Mouse (Mus musculus): ENCODE results near the gene Rasgef1b. TPM values are rescaled to one million over a fixed set of nuclear protein-coding genes. Genes with fewer than 3 reads are reported as not detected.

Rasgef1b gene
- 35.6 and 43.5 TPM in 2 replicates for polyA plus RNA-seq (2021; fragmentation: Nextera tagmentation)
- long read RNA-seq, experiment 1, transcript Rasgef1b-209 (14 exons, 2,987 nt), result major isoform, 106 of 259 reads
- long read RNA-seq, experiment 1, transcript Rasgef1b-201 (14 exons, 2,990 nt), result minor isoform, 65 of 259 reads
- long read RNA-seq, experiment 1, partial matches to known transcripts, result 22 of 259 reads
- long read RNA-seq, experiment 1, other reads (novel, unspliced or antisense), result 64 of 259 reads
- long read RNA-seq, experiment 2, transcript Rasgef1b-201 (14 exons, 2,990 nt), result minor isoform, 10 of 71 reads
- long read RNA-seq, experiment 2, transcript Rasgef1b-209 (14 exons, 2,987 nt), result major isoform, 13 of 71 reads
- long read RNA-seq, experiment 2, partial matches to known transcripts, result 13 of 71 reads
- long read RNA-seq, experiment 2, other reads (novel, unspliced or antisense), result 35 of 71 reads

DNA sequence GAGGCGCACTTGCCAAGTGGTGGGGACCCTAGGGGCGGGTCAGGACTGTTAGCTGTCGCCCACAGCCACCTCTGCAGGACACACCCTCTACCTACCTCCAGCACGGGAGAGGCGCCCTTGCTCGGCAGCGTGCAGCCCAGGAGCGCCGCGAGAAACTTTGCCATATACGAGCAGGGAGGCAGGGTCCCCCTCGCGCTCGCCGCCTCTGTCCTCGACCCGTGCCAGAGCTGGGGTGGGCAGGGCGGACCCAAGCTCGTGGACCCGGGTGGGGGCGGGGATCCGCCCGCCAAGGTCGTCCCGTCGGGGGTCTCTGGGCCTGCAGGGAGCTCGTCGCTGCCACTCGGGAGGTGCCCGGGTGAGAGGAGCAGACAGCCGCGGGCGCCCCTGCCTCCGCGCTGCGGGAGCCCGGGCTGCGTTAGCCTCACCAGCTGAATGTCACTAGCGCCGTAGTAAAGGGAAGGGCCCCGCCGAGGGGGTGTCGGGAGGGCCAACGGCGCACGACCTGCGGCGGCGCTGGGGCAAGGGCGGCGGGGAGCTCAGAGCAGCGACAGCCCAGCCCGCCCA lies at the start of gene Rasgef1b:
Gene Rasgef1b, minus strand, starts transcription at position 417 of the 564 bp plus-strand sequence.

Other genes with a start within 250 kb of the Rasgef1b start
- 0.68 and 1.9 TPM in 2 replicates for gene Vamp9, start 177.2 kb upstream of the Rasgef1b start, polyA plus RNA-seq (2021; fragmentation: Nextera tagmentation)
- gene Hnrnpd, start 249.9 kb upstream of the Rasgef1b start, polyA plus RNA-seq (2021; fragmentation: Nextera tagmentation), result 10.8 and 12.4 TPM in 2 replicates
- 1.4 and 2.2 TPM in 2 replicates for gene 4930524J08Rik, start 250.0 kb upstream of the Rasgef1b start, polyA plus RNA-seq (2021; fragmentation: Nextera tagmentation)

Data from left cerebral cortex, adult 6 months (tissue).